Mouse (Mus musculus) ES-Bruce4 (cell line): Measurements from ENCODE around the gene Tceanc. TPM values are rescaled to one million over a fixed set of nuclear protein-coding genes. Genes with fewer than 3 reads are reported as not detected.

ENCODE experiments used
- H3K27ac ChIP-seq: 2 replicates; pipeline ENCODE4 v1.5.1; 2012; ENCODE audit warnings: low read length, inconsistent platforms; ENCODE audit not compliant: insufficient read depth
- H3K27me3 ChIP-seq: 2 replicates; pipeline ENCODE4 v1.6.1; 2012; ENCODE audit warnings: mild to moderate bottlenecking, low read length, inconsistent platforms; ENCODE audit not compliant: control insufficient read depth, poor library complexity, insufficient read depth, severe bottlenecking
- H3K36me3 ChIP-seq: 2 replicates; pipeline ENCODE4 v1.6.1; 2012; ENCODE audit warnings: inconsistent platforms, mild to moderate bottlenecking, low read length, moderate library complexity; ENCODE audit not compliant: control insufficient read depth, poor library complexity, insufficient read depth, severe bottlenecking
- H3K4me1 ChIP-seq: one replicate; pipeline ENCODE4 v1.8.1; 2011; ENCODE audit warnings: low read length; ENCODE audit not compliant: control insufficient read depth, insufficient read depth
- H3K4me3 ChIP-seq: 2 replicates; pipeline ENCODE4 v1.5.1; 2011; ENCODE audit warnings: low read depth, mild to moderate bottlenecking, low read length
- H3K9ac ChIP-seq: 2 replicates; pipeline ENCODE4 v1.6.1; 2012; ENCODE audit warnings: low read depth, mild to moderate bottlenecking, inconsistent platforms; ENCODE audit not compliant: poor library complexity, severe bottlenecking
- H3K9me3 ChIP-seq: replicated peaks from 2 replicates; pipeline ENCODE4 v1.6.1; 2012; ENCODE audit warnings: mild to moderate bottlenecking, low read length, inconsistent platforms; ENCODE audit not compliant: control insufficient read depth, poor library complexity, insufficient read depth, severe bottlenecking
- CTCF ChIP-seq: IDR thresholded peaks from one replicate; pipeline ENCODE4 v1.8.1; 2011; ENCODE audit warnings: low read depth, low read length
- EP300 ChIP-seq: IDR thresholded peaks from 2 replicates; pipeline ENCODE4 v1.6.1; 2011; ENCODE audit warnings: low read depth, low read length; ENCODE audit not compliant: insufficient read depth
- POLR2A ChIP-seq: IDR thresholded peaks from one replicate; pipeline ENCODE4 v1.8.1; 2011; ENCODE audit warnings: low read length; ENCODE audit not compliant: insufficient read depth
- polyA plus RNA-seq: library from polyadenylated mRNA; stranded (reverse); fragments of >200 nt; gene quantifications from 2 replicates; pipeline ENCODE4 v1.2.4, GENCODE M21; 2011; ENCODE audit warnings: low read depth; ENCODE audit not compliant: missing spikeins, insufficient read depth, insufficient read length

Gene Tceanc
- polyA plus RNA-seq, 1 experiment: 9.9 TPM

GRCm38 (mm10) chrX:166477393-166477792, 41.0 kb downstream of the Tceanc start:
- Histone ChIP-seq H3K9ac (no peak overlapping the region), H3K4me1 (no peaks in the 10 kb centered on the region), H3K36me3 (peaks cover 17% of the 10 kb centered on the region), H3K9me3 (no peaks in the 10 kb centered on the region), H3K27me3 (no peaks in the 10 kb centered on the region), H3K4me3 (peak overlapping the region; percentile 33), H3K27ac (no peak overlapping the region; the same call in 1 of the 2 replicates)
- no peak for TF ChIP-seq POLR2A
- no peak for TF ChIP-seq EP300
- TF ChIP-seq CTCF: no peak

GRCm38 (mm10) chrX:166472612-166473011, 45.8 kb downstream of the Tceanc start:
- H3K4me1 ChIP-seq: no peaks in the 10 kb centered on the region
- no peak overlapping the region for H3K27ac ChIP-seq
- H3K9ac ChIP-seq: no peak overlapping the region
- TF ChIP-seq EP300 (no peak), POLR2A (no peak), CTCF (no peak)
- H3K9me3 ChIP-seq: no peaks in the 10 kb centered on the region
- no peaks in the 10 kb centered on the region for H3K27me3 ChIP-seq
- no peak overlapping the region for H3K4me3 ChIP-seq
- peaks cover 17% of the 10 kb centered on the region for H3K36me3 ChIP-seq

- Histone ChIP-seq H3K27me3 (no peaks in the 10 kb centered on the region), H3K4me1 (no peaks in the 10 kb centered on the region), H3K36me3 (peaks cover 3% of the 10 kb centered on the region), H3K9ac (no peak overlapping the region), H3K27ac (no peak overlapping the region), H3K9me3 (no peaks in the 10 kb centered on the region), H3K4me3 (no peak overlapping the region)
- TF ChIP-seq POLR2A: no peak
- TF ChIP-seq EP300: no peak
- TF ChIP-seq CTCF: no peak
Measured at GRCm38 (mm10) chrX:166468321-166468720, 50.0 kb downstream of the Tceanc start.

DNA sequence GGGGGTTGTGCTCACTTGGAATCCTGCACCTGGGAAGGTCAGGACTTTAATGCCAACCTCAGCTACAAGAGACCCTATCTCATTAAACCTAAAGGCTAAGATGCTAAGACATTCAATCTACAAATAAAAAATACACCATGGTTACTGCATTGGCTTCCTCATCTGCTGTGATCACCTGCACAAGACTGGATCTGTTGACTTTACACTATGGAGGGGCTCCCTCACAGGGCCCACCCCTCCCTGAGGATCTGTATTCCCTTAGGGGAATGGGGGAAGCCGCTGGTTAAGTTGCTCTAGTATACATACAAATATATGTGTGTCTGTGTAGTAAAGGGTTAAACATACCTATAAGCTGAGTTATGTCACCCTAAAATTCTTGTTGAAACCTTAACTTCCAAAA, 62.8 kb downstream of the Tceanc start:
- TF ChIP-seq EP300 (no peak), CTCF (no peak), POLR2A (no peak)
- H3K4me3 ChIP-seq: no peak overlapping the region
- no peaks in the 10 kb centered on the region for H3K9me3 ChIP-seq
- H3K27ac ChIP-seq: no peak overlapping the region
- no peaks in the 10 kb centered on the region for H3K27me3 ChIP-seq
- no peak overlapping the region for H3K9ac ChIP-seq
- H3K4me1 ChIP-seq: no peaks in the 10 kb centered on the region
- H3K36me3 ChIP-seq: peaks cover 5% of the 10 kb centered on the region; the same call in 1 of the 2 replicates

DNA sequence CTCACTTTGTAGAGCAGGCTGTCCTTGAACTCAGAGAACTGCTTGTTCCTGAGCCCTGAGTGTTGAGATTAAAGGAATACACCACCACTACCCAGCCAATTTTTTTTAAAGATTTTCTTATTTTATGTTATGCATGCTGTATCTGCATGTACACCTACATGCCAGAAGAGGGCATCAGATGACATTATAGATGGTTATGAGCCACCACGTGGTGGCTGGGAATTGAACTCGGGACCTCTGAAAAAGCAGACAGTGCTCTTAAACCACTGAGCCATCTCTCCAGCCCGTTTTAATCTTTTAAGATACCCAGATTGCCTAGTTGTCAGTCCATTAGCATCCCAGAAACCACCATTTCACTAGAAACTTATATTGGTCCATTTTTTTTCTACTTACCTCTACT, 64.0 kb downstream of the Tceanc start:
- Histone ChIP-seq H3K9ac (no peak overlapping the region), H3K4me3 (no peak overlapping the region), H3K36me3 (peaks cover 5% of the 10 kb centered on the region; the same call in 1 of the 2 replicates), H3K9me3 (no peaks in the 10 kb centered on the region), H3K4me1 (no peaks in the 10 kb centered on the region), H3K27ac (no peak overlapping the region), H3K27me3 (no peaks in the 10 kb centered on the region)
- TF ChIP-seq CTCF (no peak), EP300 (no peak), POLR2A (no peak)

DNA sequence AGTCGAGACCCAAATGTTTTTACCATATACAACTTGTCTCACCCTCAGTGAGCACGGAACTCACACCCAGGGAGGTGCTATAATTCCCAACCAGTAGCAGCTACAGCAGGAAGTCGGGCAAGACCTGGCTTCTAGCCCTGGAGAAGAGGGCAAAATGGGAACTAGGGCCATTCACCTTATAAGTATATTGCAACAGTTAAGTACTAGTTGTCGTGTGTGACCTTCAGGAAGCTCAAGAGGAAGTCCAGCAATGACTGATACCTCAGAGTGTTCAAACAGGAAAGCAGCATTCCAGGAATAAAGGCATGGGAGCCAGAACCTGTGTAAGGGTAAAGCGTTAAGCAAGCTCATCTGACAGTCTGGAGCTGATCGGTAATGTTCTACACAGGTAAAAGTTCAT, 64.8 kb downstream of the Tceanc start:
- peaks cover 5% of the 10 kb centered on the region; the same call in 1 of the 2 replicates for H3K36me3 ChIP-seq
- H3K9ac ChIP-seq: no peak overlapping the region
- H3K4me1 ChIP-seq: no peaks in the 10 kb centered on the region
- H3K4me3 ChIP-seq: no peak overlapping the region
- H3K27ac ChIP-seq: no peak overlapping the region
- no peaks in the 10 kb centered on the region for H3K27me3 ChIP-seq
- no peaks in the 10 kb centered on the region for H3K9me3 ChIP-seq
- TF ChIP-seq POLR2A: no peak
- no peak for TF ChIP-seq CTCF
- no peak for TF ChIP-seq EP300

Other genes starting within 250 kb of the Tceanc start
- gene Trappc2, start 78.0 kb downstream of the Tceanc start, polyA plus RNA-seq: 11.0 and 12.3 TPM in 2 replicates
- gene Ofd1, start 77.9 kb downstream of the Tceanc start, polyA plus RNA-seq: 19.7 and 19.8 TPM in 2 replicates
- 74.9 and 75.8 TPM in 2 replicates for gene Rab9, start 38.7 kb downstream of the Tceanc start, polyA plus RNA-seq
- gene Egfl6, start 67.2 kb upstream of the Tceanc start, polyA plus RNA-seq: 0.30 and 0.49 TPM in 2 replicates